Mouse (Mus musculus) erythroblast, embryonic 14.5 days (primary cell): ENCODE results near the gene Rab3a.

Experiments
- GATA1 ChIP-seq: IDR thresholded peaks from 2 replicates; pipeline ENCODE4 v1.6.1; 2012; ENCODE audit warnings: low read length, inconsistent platforms, mixed read lengths
- TAL1 ChIP-seq: IDR thresholded peaks from 3 replicates; pipeline ENCODE4 v1.6.1; 2012; ENCODE audit warnings: low read length, inconsistent platforms, mixed read lengths

GRCm38 (mm10) chr8:70754043-70754870 is at the start of gene Rab3a:
- TF ChIP-seq TAL1 (no peak), GATA1 (no peak)
